Mouse (Mus musculus) 3134 (cell line): ENCODE measurements around the gene Mrtfa.

ENCODE experiments used
- DNase-seq: peaks from one replicate; pipeline ENCODE4 v3.0.0-alpha.2; 2011; ENCODE audit warnings: low spot score; ENCODE audit not compliant: insufficient read length; ENCODE audit errors: extremely low read depth

The Mrtfa gene

GRCm38 (mm10) chr15:81072748-81073147 is 117.8 kb downstream of the Mrtfa start:
- DNase-seq, result no peak

- DNase-seq, result peak; percentile 56
These were observed 120.1 kb downstream of the Mrtfa start for GRCm38 (mm10) chr15:81070470-81070869.

GRCm38 (mm10) chr15:81068641-81069381 is 121.7 kb downstream of the Mrtfa start:
- DNase-seq, result no peak

GRCm38 (mm10) chr15:81067761-81068160 is 122.8 kb downstream of the Mrtfa start:
- DNase-seq, result no peak

- no peak for DNase-seq
These were observed 123.6 kb downstream of the Mrtfa start for GRCm38 (mm10) chr15:81066976-81067375.

- DNase-seq, result no peak
These were observed 125.9 kb downstream of the Mrtfa start for GRCm38 (mm10) chr15:81064661-81065060.

GRCm38 (mm10) chr15:81064143-81064542 is 126.4 kb downstream of the Mrtfa start:
- DNase-seq, result no peak

GRCm38 (mm10) chr15:81062616-81063015 is 127.9 kb downstream of the Mrtfa start:
- DNase-seq, result no peak

- DNase-seq, result no peak
These were observed 128.4 kb downstream of the Mrtfa start for GRCm38 (mm10) chr15:81062175-81062588.

- no peak for DNase-seq
These were observed 129.6 kb downstream of the Mrtfa start for GRCm38 (mm10) chr15:81060975-81061374.

- no peak for DNase-seq
These were observed 132.8 kb downstream of the Mrtfa start for GRCm38 (mm10) chr15:81057736-81058135.

GRCm38 (mm10) chr15:81055488-81055887 is 135.1 kb downstream of the Mrtfa start:
- DNase-seq, result no peak

GRCm38 (mm10) chr15:81052491-81052890 is 138.1 kb downstream of the Mrtfa start:
- DNase-seq, result no peak

GRCm38 (mm10) chr15:81050488-81050887 is 140.1 kb downstream of the Mrtfa start:
- no peak for DNase-seq

GRCm38 (mm10) chr15:81049401-81050053 is 141.0 kb downstream of the Mrtfa start:
- no peak for DNase-seq

- no peak for DNase-seq
These were observed 143.1 kb downstream of the Mrtfa start for GRCm38 (mm10) chr15:81047497-81047896.

GRCm38 (mm10) chr15:81046061-81046460 is 144.5 kb downstream of the Mrtfa start:
- no peak for DNase-seq

- DNase-seq, result no peak
These were observed 145.2 kb downstream of the Mrtfa start for GRCm38 (mm10) chr15:81045336-81045735.

GRCm38 (mm10) chr15:81044446-81044845 is 146.1 kb downstream of the Mrtfa start:
- no peak for DNase-seq

GRCm38 (mm10) chr15:81042276-81042931 is 148.2 kb downstream of the Mrtfa start:
- no peak for DNase-seq

- no peak for DNase-seq
These were observed 148.8 kb downstream of the Mrtfa start for GRCm38 (mm10) chr15:81041767-81042166.

- DNase-seq, result no peak
These were observed 152.1 kb downstream of the Mrtfa start for GRCm38 (mm10) chr15:81038419-81038818.
